Mouse (Mus musculus): ENCODE results near the gene Aox4. TPM values are rescaled to one million over a fixed set of nuclear protein-coding genes. Genes with fewer than 3 reads are reported as not detected.
A peak's percentile ranks its signal among the peaks of the same experiment; 100 is the strongest.

Aox4 gene
- total and polyA plus RNA-seq, 2 experiments from 2014 or later = 0.21 to 0.71 TPM

GRCm38 (mm10) chr1:58221070-58221469 is 10.9 kb downstream of the Aox4 start:
- Histone ChIP-seq H3K27me3 (ENCODE audit: insufficient read depth, low read length) (no peaks in the 10 kb centered on the region), H3K4me1 (ENCODE audit: insufficient read depth, low read length) (no peaks in the 10 kb centered on the region), H3K9me3 (ENCODE audit: low read length) (no peaks in the 10 kb centered on the region), H3K9ac (replicated peaks; ENCODE audit: low read length, poor library complexity, severe bottlenecking) (no peak overlapping the region), H3K36me3 (ENCODE audit: insufficient read depth, low read length) (no peaks in the 10 kb centered on the region), H3K27ac (ENCODE audit: low read depth, low read length) (no peak overlapping the region), H3K4me3 (ENCODE audit: low read depth, low read length) (no peak overlapping the region), H3K4me2 (ENCODE audit: low read depth, low read length, poor library complexity, severe bottlenecking) (no peak overlapping the region)
- DNase-seq (ENCODE audit: low spot score) (no peak), ATAC-seq (ENCODE audit: low FRiP score) (no peak)
- no peak for TF ChIP-seq CTCF (IDR thresholded peaks at IDR 0.05)
- WGBS = 65% methylated on average over 6 of the region's 6 CpGs

DNA sequence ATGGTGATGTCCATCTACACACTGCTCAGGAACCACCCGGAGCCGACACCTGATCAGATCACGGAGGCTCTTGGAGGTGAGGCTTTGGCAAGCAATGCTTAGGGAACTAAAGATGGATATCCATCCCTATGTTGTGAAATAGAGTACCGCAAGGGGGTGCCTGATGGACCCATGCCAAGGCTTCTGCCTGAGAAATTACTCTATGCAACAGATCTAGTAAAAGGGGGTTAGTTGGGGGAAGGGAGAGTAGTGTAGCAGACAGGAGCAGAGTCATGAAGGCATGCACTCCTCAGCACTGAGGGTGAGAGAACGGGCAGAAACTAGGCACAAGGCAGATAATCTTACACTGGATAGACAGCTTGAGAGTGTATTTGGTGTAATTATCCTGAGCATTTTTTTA is 11.7 kb downstream of the Aox4 start:
- Histone ChIP-seq H3K9me3 (ENCODE audit: low read length) (no peaks in the 10 kb centered on the region), H3K27ac (ENCODE audit: low read depth, low read length) (no peak overlapping the region), H3K4me2 (ENCODE audit: low read depth, low read length, poor library complexity, severe bottlenecking) (no peak overlapping the region), H3K36me3 (ENCODE audit: insufficient read depth, low read length) (no peaks in the 10 kb centered on the region), H3K4me1 (ENCODE audit: insufficient read depth, low read length) (no peaks in the 10 kb centered on the region), H3K27me3 (ENCODE audit: insufficient read depth, low read length) (no peaks in the 10 kb centered on the region), H3K9ac (replicated peaks; ENCODE audit: low read length, poor library complexity, severe bottlenecking) (no peak overlapping the region), H3K4me3 (ENCODE audit: low read depth, low read length) (no peak overlapping the region)
- no peak for TF ChIP-seq CTCF (IDR thresholded peaks at IDR 0.05)
- ATAC-seq (ENCODE audit: low FRiP score) (no peak), DNase-seq (ENCODE audit: low spot score) (peak; percentile 7)
- WGBS = 87% methylated on average over 5 of the region's 5 CpGs

- TF ChIP-seq CTCF (IDR thresholded peaks at IDR 0.05) = no peak
- Histone ChIP-seq H3K9ac (replicated peaks; ENCODE audit: low read length, poor library complexity, severe bottlenecking) (no peak overlapping the region), H3K9me3 (ENCODE audit: low read length) (no peaks in the 10 kb centered on the region), H3K36me3 (ENCODE audit: insufficient read depth, low read length) (no peaks in the 10 kb centered on the region), H3K27ac (ENCODE audit: low read depth, low read length) (no peak overlapping the region), H3K4me1 (ENCODE audit: insufficient read depth, low read length) (no peaks in the 10 kb centered on the region), H3K27me3 (ENCODE audit: insufficient read depth, low read length) (no peaks in the 10 kb centered on the region), H3K4me2 (ENCODE audit: low read depth, low read length, poor library complexity, severe bottlenecking) (no peak overlapping the region), H3K4me3 (ENCODE audit: low read depth, low read length) (no peak overlapping the region)
- no peak for ATAC-seq (ENCODE audit: low FRiP score)
- WGBS = 81% methylated on average over 6 of the region's 6 CpGs
- no peak for DNase-seq (ENCODE audit: low spot score)
These were observed 17.9 kb downstream of the Aox4 start for GRCm38 (mm10) chr1:58228086-58228485.

- ATAC-seq (ENCODE audit: low FRiP score) (no peak), DNase-seq (ENCODE audit: low spot score) (no peak)
- Histone ChIP-seq H3K4me1 (ENCODE audit: insufficient read depth, low read length) (no peaks in the 10 kb centered on the region), H3K36me3 (ENCODE audit: insufficient read depth, low read length) (no peaks in the 10 kb centered on the region), H3K9me3 (ENCODE audit: low read length) (no peaks in the 10 kb centered on the region), H3K4me2 (ENCODE audit: low read depth, low read length, poor library complexity, severe bottlenecking) (no peak overlapping the region), H3K9ac (replicated peaks; ENCODE audit: low read length, poor library complexity, severe bottlenecking) (no peak overlapping the region), H3K27ac (ENCODE audit: low read depth, low read length) (no peak overlapping the region), H3K4me3 (ENCODE audit: low read depth, low read length) (no peak overlapping the region), H3K27me3 (ENCODE audit: insufficient read depth, low read length) (no peaks in the 10 kb centered on the region)
- no peak for TF ChIP-seq CTCF (IDR thresholded peaks at IDR 0.05)
These were observed 18.7 kb downstream of the Aox4 start for GRCm38 (mm10) chr1:58228916-58229315.

DNA sequence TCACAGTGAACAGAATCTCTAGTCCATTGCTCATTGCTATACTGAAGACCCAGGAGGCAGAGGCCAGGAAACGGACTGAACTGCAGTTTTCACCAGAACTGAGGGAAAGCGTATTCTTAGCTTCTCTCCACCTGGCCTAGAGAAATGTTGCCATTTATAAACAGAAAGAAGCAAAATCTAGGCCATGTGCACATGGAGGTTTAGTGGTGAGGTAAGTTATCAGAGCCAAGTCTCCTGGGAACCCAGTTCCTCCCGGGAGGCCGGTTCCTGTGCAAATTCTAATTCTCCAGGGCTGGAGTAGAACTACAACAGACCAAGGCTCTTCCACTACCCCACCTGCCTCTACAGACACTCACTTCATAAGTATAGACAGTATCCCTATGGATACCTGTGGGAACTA is 19.6 kb downstream of the Aox4 start:
- no peaks in the 10 kb centered on the region for H3K9me3 ChIP-seq (ENCODE audit: low read length)
- TF ChIP-seq CTCF (IDR thresholded peaks at IDR 0.05) = no peak
- H3K36me3 ChIP-seq (ENCODE audit: insufficient read depth, low read length) = no peaks in the 10 kb centered on the region
- no peaks in the 10 kb centered on the region for H3K4me1 ChIP-seq (ENCODE audit: insufficient read depth, low read length)
- WGBS = 89% methylated on average over 4 of the region's 4 CpGs
- no peak overlapping the region for H3K4me3 ChIP-seq (ENCODE audit: low read depth, low read length)
- DNase-seq (ENCODE audit: low spot score) (no peak), ATAC-seq (ENCODE audit: low FRiP score) (no peak)
- no peak overlapping the region for H3K4me2 ChIP-seq (ENCODE audit: low read depth, low read length, poor library complexity, severe bottlenecking)
- H3K27me3 ChIP-seq (ENCODE audit: insufficient read depth, low read length) = no peaks in the 10 kb centered on the region
- H3K9ac ChIP-seq (replicated peaks; ENCODE audit: low read length, poor library complexity, severe bottlenecking) = no peak overlapping the region
- H3K27ac ChIP-seq (ENCODE audit: low read depth, low read length) = no peak overlapping the region

DNA sequence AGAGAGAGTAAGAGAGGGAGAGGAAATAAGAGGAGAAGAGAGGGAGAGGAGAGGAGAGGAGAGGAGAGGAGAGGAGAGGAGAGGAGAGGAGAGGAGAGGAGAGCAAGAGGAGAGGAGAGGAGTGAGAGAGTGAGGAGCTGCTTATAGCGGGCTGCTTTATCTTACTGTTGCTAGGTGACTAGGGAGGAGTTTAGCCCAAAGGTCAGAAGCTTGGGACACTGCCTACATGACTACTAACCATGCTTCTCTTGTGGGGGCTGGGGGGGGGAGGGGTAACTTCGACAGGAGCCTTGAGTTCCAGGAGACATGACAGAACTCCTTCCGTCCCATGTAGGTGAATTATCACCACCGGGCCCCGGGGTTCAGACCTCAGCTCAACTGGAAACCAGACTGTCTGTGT is 20.3 kb downstream of the Aox4 start:
- Histone ChIP-seq H3K4me1 (ENCODE audit: insufficient read depth, low read length) (no peaks in the 10 kb centered on the region), H3K4me3 (ENCODE audit: low read depth, low read length) (no peak overlapping the region), H3K9me3 (ENCODE audit: low read length) (no peaks in the 10 kb centered on the region), H3K36me3 (ENCODE audit: insufficient read depth, low read length) (no peaks in the 10 kb centered on the region), H3K27ac (ENCODE audit: low read depth, low read length) (no peak overlapping the region), H3K9ac (replicated peaks; ENCODE audit: low read length, poor library complexity, severe bottlenecking) (no peak overlapping the region), H3K4me2 (ENCODE audit: low read depth, low read length, poor library complexity, severe bottlenecking) (no peak overlapping the region), H3K27me3 (ENCODE audit: insufficient read depth, low read length) (no peaks in the 10 kb centered on the region)
- WGBS = 61% methylated on average over 5 of the region's 5 CpGs
- TF ChIP-seq CTCF (IDR thresholded peaks at IDR 0.05) = no peak
- ATAC-seq (ENCODE audit: low FRiP score) = no peak
- no peak for DNase-seq (ENCODE audit: low spot score)

DNA sequence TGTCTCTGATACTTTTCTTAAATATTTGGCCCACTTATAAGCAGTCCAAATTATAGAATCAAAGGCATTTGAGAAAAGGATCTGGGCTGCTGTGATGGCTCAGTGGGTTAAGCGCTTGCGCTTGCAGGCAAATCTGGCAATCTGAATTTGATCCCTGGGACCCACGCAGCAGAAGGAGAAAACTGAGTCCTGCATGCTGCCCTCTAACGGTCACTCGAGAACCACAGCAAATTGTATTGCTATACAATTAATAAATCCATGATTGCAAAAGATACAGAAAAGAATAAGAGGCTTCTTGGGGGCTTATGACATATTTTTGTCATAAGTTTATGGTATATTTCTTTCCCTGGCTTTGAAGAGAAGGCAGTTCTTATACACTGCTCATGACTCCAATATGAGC is 25.2 kb downstream of the Aox4 start:
- peak; percentile 47 for TF ChIP-seq CTCF (IDR thresholded peaks at IDR 0.05)
- no peaks in the 10 kb centered on the region for H3K36me3 ChIP-seq (ENCODE audit: insufficient read depth, low read length)
- H3K4me3 ChIP-seq (ENCODE audit: low read depth, low read length) = no peak overlapping the region
- no peaks in the 10 kb centered on the region for H3K9me3 ChIP-seq (ENCODE audit: low read length)
- no peak overlapping the region for H3K9ac ChIP-seq (replicated peaks; ENCODE audit: low read length, poor library complexity, severe bottlenecking)
- 48% methylated on average over 5 of the region's 5 CpGs for WGBS
- no peak for DNase-seq (ENCODE audit: low spot score)
- no peaks in the 10 kb centered on the region for H3K27me3 ChIP-seq (ENCODE audit: insufficient read depth, low read length)
- no peaks in the 10 kb centered on the region for H3K4me1 ChIP-seq (ENCODE audit: insufficient read depth, low read length)
- H3K27ac ChIP-seq (ENCODE audit: low read depth, low read length) = no peak overlapping the region
- no peak for ATAC-seq (ENCODE audit: low FRiP score)
- H3K4me2 ChIP-seq (ENCODE audit: low read depth, low read length, poor library complexity, severe bottlenecking) = no peak overlapping the region

All from midbrain, postnatal 0 days (tissue).